Mouse (Mus musculus): ENCODE results near the gene Cfl1.

Gene Cfl1

GRCm38 (mm10) chr19:5490313-5490897 is at the start of gene Cfl1:
Gene Cfl1, plus strand, starts transcription at chr19:5490455.
- no peak for TF ChIP-seq GATA4 (IDR thresholded peaks at IDR 0.05; ENCODE audit: insufficient replicate concordance, low read length)

GRCm38 (mm10) chr19:5444371-5444908 is 45.8 kb upstream of the Cfl1 start:
- TF ChIP-seq GATA4 (IDR thresholded peaks at IDR 0.05; ENCODE audit: insufficient replicate concordance, low read length) = no peak

GRCm38 (mm10) chr19:5444954-5445353 is 45.3 kb upstream of the Cfl1 start:
- TF ChIP-seq GATA4 (IDR thresholded peaks at IDR 0.05; ENCODE audit: insufficient replicate concordance, low read length) = no peak

GRCm38 (mm10) chr19:5445747-5446146 is 44.5 kb upstream of the Cfl1 start:
- TF ChIP-seq GATA4 (IDR thresholded peaks at IDR 0.05; ENCODE audit: insufficient replicate concordance, low read length) = no peak

GRCm38 (mm10) chr19:5447515-5448353 is 42.5 kb upstream of the Cfl1 start, which contains the start of gene Fosl1:
Gene Fosl1, plus strand, starts transcription at chr19:5447547.
- TF ChIP-seq GATA4 (IDR thresholded peaks at IDR 0.05; ENCODE audit: insufficient replicate concordance, low read length) = no peak

- no peak for TF ChIP-seq GATA4 (IDR thresholded peaks at IDR 0.05; ENCODE audit: insufficient replicate concordance, low read length)
Observed at GRCm38 (mm10) chr19:5448354-5449150, 41.7 kb upstream of the Cfl1 start.

GRCm38 (mm10) chr19:5449673-5450072 is 40.6 kb upstream of the Cfl1 start:
- TF ChIP-seq GATA4 (IDR thresholded peaks at IDR 0.05; ENCODE audit: insufficient replicate concordance, low read length) = no peak

- no peak for TF ChIP-seq GATA4 (IDR thresholded peaks at IDR 0.05; ENCODE audit: insufficient replicate concordance, low read length)
Observed at GRCm38 (mm10) chr19:5451766-5452165, 38.5 kb upstream of the Cfl1 start.

GRCm38 (mm10) chr19:5455037-5455436 is 35.2 kb upstream of the Cfl1 start:
- no peak for TF ChIP-seq GATA4 (IDR thresholded peaks at IDR 0.05; ENCODE audit: insufficient replicate concordance, low read length)

GRCm38 (mm10) chr19:5455568-5455967 is 34.7 kb upstream of the Cfl1 start:
- no peak for TF ChIP-seq GATA4 (IDR thresholded peaks at IDR 0.05; ENCODE audit: insufficient replicate concordance, low read length)

- no peak for TF ChIP-seq GATA4 (IDR thresholded peaks at IDR 0.05; ENCODE audit: insufficient replicate concordance, low read length)
Observed at GRCm38 (mm10) chr19:5456241-5456921, 33.9 kb upstream of the Cfl1 start.

GRCm38 (mm10) chr19:5456922-5457745 is 33.1 kb upstream of the Cfl1 start:
- TF ChIP-seq GATA4 (IDR thresholded peaks at IDR 0.05; ENCODE audit: insufficient replicate concordance, low read length) = no peak

- no peak; the same call in 1 of the 2 replicates for TF ChIP-seq GATA4 (IDR thresholded peaks at IDR 0.05; ENCODE audit: insufficient replicate concordance, low read length)
Observed at GRCm38 (mm10) chr19:5457746-5458442, 32.4 kb upstream of the Cfl1 start, which contains the start of gene Ccdc85b. Gene Ccdc85b, minus strand, starts transcription at chr19:5457894.
